Mouse (Mus musculus) brain, embryonic 14.5 days (tissue): ENCODE results near the gene Pck2.
A peak's percentile ranks its signal among the peaks of the same experiment; 100 is the strongest.

Experiments used
- CTCF ChIP-seq: fragments of 200-500 bp; IDR thresholded peaks from 2 replicates; pipeline ENCODE4 v1.5.1; 2012; ENCODE audit warnings: inconsistent platforms, mild to moderate bottlenecking, moderate library complexity, borderline replicate concordance; ENCODE audit not compliant: insufficient read depth, insufficient read length; ENCODE audit errors: extremely low read depth
- POLR2A ChIP-seq: fragments of 200-500 bp; IDR thresholded peaks from 2 replicates; pipeline ENCODE4 v1.6.1; 2012; ENCODE audit warnings: mild to moderate bottlenecking, inconsistent platforms, borderline replicate concordance; ENCODE audit not compliant: poor library complexity, insufficient read depth, insufficient read length, severe bottlenecking; ENCODE audit errors: extremely low read depth

DNA sequence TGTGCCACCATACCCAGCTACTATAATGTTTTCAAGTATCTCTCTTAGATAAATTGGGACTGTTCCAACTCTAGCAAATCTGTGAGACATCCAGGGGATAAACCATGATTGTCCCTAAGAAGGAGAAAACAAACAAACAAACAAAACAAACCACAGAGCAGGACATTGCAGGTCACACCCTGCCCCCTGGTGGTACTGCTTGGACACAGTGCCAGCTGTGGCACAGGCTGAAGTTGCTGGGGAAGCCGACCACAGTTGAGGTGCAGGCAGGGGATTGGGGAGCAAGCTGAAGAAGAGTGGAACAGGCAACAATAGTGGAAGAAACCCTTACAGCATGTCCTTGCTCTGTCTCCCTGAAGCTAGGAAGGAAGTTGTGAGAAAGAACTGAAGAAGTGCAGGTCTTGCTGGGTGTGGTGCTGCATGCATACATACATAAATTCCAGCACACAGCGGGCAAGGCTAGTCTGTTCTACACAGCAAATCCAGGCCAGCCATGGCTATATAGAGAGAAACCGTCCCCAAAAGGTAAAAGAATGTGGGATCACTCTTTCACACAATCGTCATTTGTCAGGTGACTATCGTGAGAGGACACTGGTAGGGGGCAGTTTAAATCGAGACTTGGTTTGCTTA, 3.8 kb upstream of the Pck2 start:
- TF ChIP-seq POLR2A, result no peak
- TF ChIP-seq CTCF, result peak; percentile 72
